Mouse (Mus musculus): ENCODE results near the gene Dnajc13.

DNA sequence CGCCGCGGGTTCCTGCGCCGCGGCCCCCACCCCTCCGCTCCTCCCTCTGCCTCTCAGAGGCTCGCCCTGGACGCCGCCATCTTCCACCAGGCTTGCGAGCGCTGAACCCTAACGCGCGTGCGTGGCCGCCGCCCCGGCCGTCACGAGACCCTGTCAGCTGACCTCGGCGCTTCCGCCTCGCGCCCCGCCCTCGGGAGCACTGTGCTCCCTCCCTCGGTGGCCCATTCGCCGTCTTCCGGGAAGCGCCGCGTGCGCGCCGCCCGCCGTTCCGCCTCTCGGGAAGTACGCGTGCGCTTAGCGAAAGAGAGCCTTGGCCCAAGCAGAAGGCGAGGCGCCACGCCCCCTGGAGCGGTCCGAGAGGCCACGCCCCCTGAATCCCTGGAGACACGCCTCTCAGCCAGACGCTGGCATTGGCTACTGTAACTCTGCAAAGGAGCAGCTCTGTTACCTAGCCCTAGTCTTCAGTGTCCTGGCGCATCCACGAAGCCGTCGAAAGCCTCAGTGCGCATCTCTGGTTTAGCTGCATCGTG is at the start of gene Dnajc13:
- TF ChIP-seq CTCF (IDR thresholded peaks at IDR 0.05; ENCODE audit: borderline replicate concordance, extremely low read depth, insufficient read depth, insufficient read length) (no peak), POLR2A (IDR thresholded peaks at IDR 0.05; ENCODE audit: borderline replicate concordance, extremely low read depth, insufficient read depth, insufficient read length, poor library complexity, severe bottlenecking) (peak; percentile 87)

Measured in brain, embryonic 14.5 days (tissue).